Mouse (Mus musculus): ENCODE measurements at regions not wholly inside any gene's neighbourhood (a gene's known extent, or its start where the extent isn't known, plus 50 kb on each side); places are given as distances from the start of the nearest gene placed in this dataset.

GRCm38 (mm10) chr12:45437271-45437670 is 362.8 kb upstream of the Stxbp6 start:
- no peak for DNase-seq (ENCODE audit: low spot score)

- no peak for DNase-seq (ENCODE audit: low spot score)
These were observed 324.9 kb upstream of the Stxbp6 start for GRCm38 (mm10) chr12:45399436-45399835.

GRCm38 (mm10) chr12:45384864-45385263 is 310.4 kb upstream of the Stxbp6 start:
- no peak for DNase-seq (ENCODE audit: low spot score)
